Mouse (Mus musculus) liver, postnatal 0 days (tissue): Measurements from ENCODE around the gene Agbl4. TPM values are rescaled to one million over a fixed set of nuclear protein-coding genes. Genes with fewer than 3 reads are reported as not detected.

ENCODE experiments used
- ATAC-seq: fragments of 200-750 bp; cut with Nextera tagmentation; 2 replicates; pipeline ENCODE4 v1.8.0; 2017; ENCODE audit warnings: mild to moderate bottlenecking, moderate library complexity
- DNase-seq: peaks from one replicate; pipeline ENCODE4 v3.0.0-alpha.2; 2016
- H3K27ac ChIP-seq: fragments of 300-500 bp; sonication (generic); 2 replicates; pipeline ENCODE4 v1.5.1; 2014; ENCODE audit warnings: antibody characterized with exemption, moderate library complexity, mild to moderate bottlenecking, low read depth
- H3K27me3 ChIP-seq: fragments of 300-500 bp; sonication (generic); 2 replicates; pipeline ENCODE4 v1.6.1; 2014; ENCODE audit warnings: low read length, control low read depth, mixed read lengths; ENCODE audit not compliant: insufficient read depth
- H3K36me3 ChIP-seq: fragments of 300-500 bp; sonication (generic); replicated peaks from 2 replicates; pipeline ENCODE4 v1.6.1; 2014; ENCODE audit warnings: mild to moderate bottlenecking, control low read depth, low read length, moderate library complexity, mixed read lengths; ENCODE audit not compliant: insufficient read depth
- H3K4me1 ChIP-seq: fragments of 300-500 bp; sonication (generic); 2 replicates; pipeline ENCODE4 v1.6.1; 2014; ENCODE audit warnings: antibody characterized with exemption, mild to moderate bottlenecking, control low read depth; ENCODE audit not compliant: insufficient read depth
- H3K4me2 ChIP-seq: fragments of 300-500 bp; sonication (generic); 2 replicates; pipeline ENCODE4 v1.6.1; 2014; ENCODE audit warnings: low read depth, mild to moderate bottlenecking, low read length, moderate library complexity, mixed read lengths
- H3K4me3 ChIP-seq: fragments of 300-500 bp; sonication (generic); 2 replicates; pipeline ENCODE4 v1.5.1; 2014; ENCODE audit warnings: low read depth, low read length
- H3K9ac ChIP-seq: fragments of 300-500 bp; sonication (generic); replicated peaks from 2 replicates; pipeline ENCODE4 v1.6.1; 2014; ENCODE audit warnings: mild to moderate bottlenecking, moderate library complexity
- H3K9me3 ChIP-seq: fragments of 300-500 bp; sonication (generic); 2 replicates; pipeline ENCODE4 v1.6.1; 2016; ENCODE audit warnings: mild to moderate bottlenecking, control low read depth, low read length, mixed read lengths
- CTCF ChIP-seq: sonication (generic); IDR thresholded peaks from 2 replicates; pipeline ENCODE4 v1.5.1; 2016; ENCODE audit warnings: antibody characterized with exemption, low read depth
- EP300 ChIP-seq: IDR thresholded peaks from 2 replicates; pipeline ENCODE4 v1.6.1; 2016; ENCODE audit warnings: antibody characterized with exemption, low read depth, mild to moderate bottlenecking
- WGBS: fragments of 180-500 bp; shearing (Covaris S2); extraction: QIAGEN DNeasy Blood & Tissue Kit; methylation state at CpG from one replicate; pipeline ENCODE4 v1.1.7; 2014; ENCODE audit not compliant: insufficient replicate concordance; 5-methylcytosine and 5-hydroxymethylcytosine counted together
- polyA plus RNA-seq: library from polyadenylated mRNA; unstranded; fragments of >200 nt; fragmentation: Nextera tagmentation; extraction: Ambion mirVana; gene quantifications from 2 replicates; pipeline ENCODE4 v1.2.1, GENCODE M21; 2015

Agbl4 gene
- polyA plus RNA-seq, 1 experiment from 2014 or later = not detected

- Histone ChIP-seq H3K9me3 (no peaks in the 10 kb centered on the region), H3K4me3 (no peak overlapping the region), H3K4me2 (no peak overlapping the region), H3K27ac (no peak overlapping the region), H3K4me1 (no peaks in the 10 kb centered on the region), H3K36me3 (no peaks in the 10 kb centered on the region), H3K27me3 (no peaks in the 10 kb centered on the region), H3K9ac (no peak overlapping the region)
- DNase-seq = no peak
- ATAC-seq = no peak
- TF ChIP-seq EP300 (no peak), CTCF (no peak)
- WGBS = 86% methylated on average over 4 of the region's 4 CpGs
Observed at GRCm38 (mm10) chr4:111487233-111487843, 1089.9 kb downstream of the Agbl4 start.

GRCm38 (mm10) chr4:111493750-111494404 lies 1096.4 kb downstream of the Agbl4 start:
- H3K4me2 ChIP-seq = no peak overlapping the region
- TF ChIP-seq EP300 (no peak), CTCF (peak; percentile 47)
- DNase-seq (no peak), ATAC-seq (no peak)
- no peaks in the 10 kb centered on the region for H3K36me3 ChIP-seq
- no peak overlapping the region for H3K9ac ChIP-seq
- WGBS = 46% methylated on average over 5 of the region's 5 CpGs
- no peaks in the 10 kb centered on the region for H3K9me3 ChIP-seq
- no peaks in the 10 kb centered on the region for H3K27me3 ChIP-seq
- no peaks in the 10 kb centered on the region for H3K4me1 ChIP-seq
- H3K4me3 ChIP-seq = no peak overlapping the region
- H3K27ac ChIP-seq = no peak overlapping the region

DNA sequence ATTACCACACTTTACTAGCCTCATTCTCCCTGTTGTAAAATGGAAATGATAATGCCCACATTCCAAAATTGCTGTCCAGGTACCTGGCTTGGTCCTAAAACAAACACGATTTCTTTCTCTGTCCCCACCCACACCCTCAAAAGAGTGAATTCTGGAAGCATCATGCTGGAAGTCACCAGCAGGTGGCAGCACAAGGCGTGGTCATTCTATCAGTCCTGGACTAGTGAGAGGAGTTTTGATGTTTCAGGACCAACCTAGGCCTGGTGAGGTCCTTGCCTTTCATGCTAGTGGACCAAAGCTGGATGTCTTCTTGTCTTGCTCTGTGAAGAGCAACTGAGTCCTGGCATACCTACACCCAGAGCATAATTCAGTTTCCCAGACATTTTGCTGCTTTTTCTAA lies 1098.5 kb downstream of the Agbl4 start:
- no peaks in the 10 kb centered on the region for H3K36me3 ChIP-seq
- WGBS = 4% methylated on average over 2 of the region's 2 CpGs
- no peak overlapping the region for H3K4me2 ChIP-seq
- no peaks in the 10 kb centered on the region for H3K4me1 ChIP-seq
- DNase-seq (peak; percentile 73), ATAC-seq (no peak)
- no peak overlapping the region for H3K27ac ChIP-seq
- no peaks in the 10 kb centered on the region for H3K27me3 ChIP-seq
- no peaks in the 10 kb centered on the region for H3K9me3 ChIP-seq
- no peak overlapping the region for H3K9ac ChIP-seq
- no peak for TF ChIP-seq EP300
- TF ChIP-seq CTCF = peak; percentile 86
- H3K4me3 ChIP-seq = no peak overlapping the region

GRCm38 (mm10) chr4:111498751-111499150 lies 1101.3 kb downstream of the Agbl4 start:
- Histone ChIP-seq H3K4me1 (no peaks in the 10 kb centered on the region), H3K36me3 (no peaks in the 10 kb centered on the region), H3K9me3 (no peaks in the 10 kb centered on the region), H3K27ac (no peak overlapping the region), H3K4me2 (no peak overlapping the region), H3K4me3 (no peak overlapping the region), H3K9ac (no peak overlapping the region), H3K27me3 (no peaks in the 10 kb centered on the region)
- DNase-seq (no peak), ATAC-seq (no peak)
- TF ChIP-seq CTCF = no peak
- TF ChIP-seq EP300 = no peak
- 65% methylated on average over 3 of the region's 3 CpGs for WGBS

- Histone ChIP-seq H3K27ac (no peak overlapping the region), H3K4me1 (no peaks in the 10 kb centered on the region), H3K4me3 (no peak overlapping the region), H3K9ac (no peak overlapping the region), H3K27me3 (no peaks in the 10 kb centered on the region), H3K4me2 (no peak overlapping the region), H3K9me3 (no peaks in the 10 kb centered on the region), H3K36me3 (no peaks in the 10 kb centered on the region)
- WGBS = 38% methylated on average over 1 of the region's 1 CpGs
- no peak for ATAC-seq
- TF ChIP-seq CTCF (no peak), EP300 (no peak)
- no peak for DNase-seq
Observed at GRCm38 (mm10) chr4:111501441-111501840, 1104.0 kb downstream of the Agbl4 start.

- Histone ChIP-seq H3K9me3 (no peaks in the 10 kb centered on the region), H3K27me3 (no peaks in the 10 kb centered on the region), H3K4me2 (no peak overlapping the region), H3K4me1 (no peaks in the 10 kb centered on the region), H3K9ac (no peak overlapping the region), H3K36me3 (no peaks in the 10 kb centered on the region), H3K4me3 (no peak overlapping the region), H3K27ac (no peak overlapping the region)
- TF ChIP-seq EP300 (no peak), CTCF (no peak)
- no peak for DNase-seq
- WGBS = 56% methylated on average over 5 of the region's 5 CpGs
- no peak; the same call in 1 of the 2 replicates for ATAC-seq
Observed at GRCm38 (mm10) chr4:111502965-111503727, 1105.7 kb downstream of the Agbl4 start.
